Mouse (Mus musculus) heart, postnatal 0 days (tissue): ENCODE measurements around the gene Add2. TPM values are rescaled to one million over a fixed set of nuclear protein-coding genes. Genes with fewer than 3 reads are reported as not detected.

Experiments used
- ATAC-seq: fragments of 200-750 bp; cut with Nextera tagmentation; 2 replicates; pipeline ENCODE4 v1.8.0; 2017; ENCODE audit warnings: low read depth, moderate number of reproducible peaks, moderate library complexity; ENCODE audit not compliant: insufficient read depth
- DNase-seq: peaks from one replicate; pipeline ENCODE4 v3.0.0-alpha.2; 2016; ENCODE audit warnings: low spot score
- H3K27ac ChIP-seq: fragments of 300-500 bp; sonication (generic); 2 replicates; pipeline ENCODE4 v1.5.1; 2014; ENCODE audit warnings: low read depth, mild to moderate bottlenecking
- H3K27me3 ChIP-seq: fragments of 300-500 bp; sonication (generic); 2 replicates; pipeline ENCODE4 v1.6.1; 2014; ENCODE audit warnings: low read length, mixed read lengths; ENCODE audit not compliant: control insufficient read depth, insufficient read depth
- H3K36me3 ChIP-seq: fragments of 300-500 bp; sonication (generic); replicated peaks from 2 replicates; pipeline ENCODE4 v1.6.1; 2014; ENCODE audit warnings: low read length, mixed read lengths; ENCODE audit not compliant: control insufficient read depth, insufficient read depth
- H3K4me1 ChIP-seq: fragments of 300-500 bp; sonication (generic); 2 replicates; pipeline ENCODE4 v1.6.1; 2014; ENCODE audit warnings: antibody characterized with exemption; ENCODE audit not compliant: control insufficient read depth, insufficient read depth
- H3K4me2 ChIP-seq: fragments of 300-500 bp; sonication (generic); 2 replicates; pipeline ENCODE4 v1.6.1; 2014; ENCODE audit warnings: low read depth, mild to moderate bottlenecking, low read length, moderate library complexity
- H3K4me3 ChIP-seq: fragments of 300-500 bp; sonication (generic); 2 replicates; pipeline ENCODE4 v1.5.1; 2014; ENCODE audit warnings: low read depth, low read length
- H3K9ac ChIP-seq: fragments of 300-500 bp; sonication (generic); replicated peaks from 2 replicates; pipeline ENCODE4 v1.6.1; 2014; ENCODE audit warnings: low read depth, low read length, mixed read lengths
- H3K9me3 ChIP-seq: fragments of 300-500 bp; sonication (generic); replicated peaks from 2 replicates; pipeline ENCODE4 v1.6.1; 2016; ENCODE audit warnings: low read length; ENCODE audit not compliant: control insufficient read depth
- CTCF ChIP-seq: IDR thresholded peaks from 2 replicates; pipeline ENCODE4 v1.5.1; 2016; ENCODE audit warnings: antibody characterized with exemption, control low read depth, low read depth
- EP300 ChIP-seq: IDR thresholded peaks from 2 replicates; pipeline ENCODE4 v1.6.1; 2016; ENCODE audit warnings: antibody characterized with exemption, low read depth
- WGBS: fragments of 180-500 bp; shearing (Covaris S2); extraction: QIAGEN DNeasy Blood & Tissue Kit; methylation state at CpG from one replicate; pipeline ENCODE4 v1.1.7; 2014; 5-methylcytosine and 5-hydroxymethylcytosine counted together
- polyA plus RNA-seq: library from polyadenylated mRNA; unstranded; fragments of >200 nt; fragmentation: Nextera tagmentation; extraction: Ambion mirVana; gene quantifications from 2 replicates; pipeline ENCODE4 v1.2.1, GENCODE M21; 2015
- total RNA-seq: library from RNA; depleted of rRNA; stranded (reverse); fragments of >200 nt; gene quantifications from 2 replicates; pipeline ENCODE4 v1.2.3, GENCODE M21; 2014; ENCODE audit warnings: low replicate concordance

Add2 gene
- total and polyA plus RNA-seq, 2 experiments from 2014 or later: 1.2 to 1.5 TPM

GRCm38 (mm10) chr6:86019415-86020237 lies 8.9 kb upstream of the Add2 start:
- ATAC-seq (no peak), DNase-seq (no peak)
- no peaks in the 10 kb centered on the region for H3K9me3 ChIP-seq
- TF ChIP-seq EP300: no peak
- no peak for TF ChIP-seq CTCF
- WGBS: 51% methylated on average over 4 of the region's 4 CpGs
- no peaks in the 10 kb centered on the region for H3K4me1 ChIP-seq
- H3K4me2 ChIP-seq: no peak overlapping the region
- H3K9ac ChIP-seq: no peak overlapping the region
- H3K36me3 ChIP-seq: no peaks in the 10 kb centered on the region
- no peaks in the 10 kb centered on the region for H3K27me3 ChIP-seq
- H3K4me3 ChIP-seq: no peak overlapping the region
- H3K27ac ChIP-seq: no peak overlapping the region

GRCm38 (mm10) chr6:86020948-86021347 lies 7.5 kb upstream of the Add2 start:
- H3K4me2 ChIP-seq: no peak overlapping the region
- no peak for ATAC-seq
- 28% methylated on average over 3 of the region's 3 CpGs for WGBS
- no peaks in the 10 kb centered on the region for H3K36me3 ChIP-seq
- TF ChIP-seq CTCF: peak; percentile 45
- no peak for TF ChIP-seq EP300
- H3K4me3 ChIP-seq: no peak overlapping the region
- peak; percentile 21 for DNase-seq
- peaks cover under 1% of the 10 kb centered on the region; the same call in 1 of the 2 replicates for H3K27me3 ChIP-seq
- no peak overlapping the region for H3K27ac ChIP-seq
- H3K4me1 ChIP-seq: no peaks in the 10 kb centered on the region
- H3K9me3 ChIP-seq: no peaks in the 10 kb centered on the region
- no peak overlapping the region for H3K9ac ChIP-seq

- H3K27ac ChIP-seq: no peak overlapping the region
- H3K4me1 ChIP-seq: peaks cover 8% of the 10 kb centered on the region; the same call in 1 of the 2 replicates
- peaks cover 46% of the 10 kb centered on the region for H3K27me3 ChIP-seq
- ATAC-seq (no peak), DNase-seq (no peak)
- no peak overlapping the region for H3K4me2 ChIP-seq
- TF ChIP-seq CTCF: no peak
- TF ChIP-seq EP300: no peak
- H3K4me3 ChIP-seq: no peak overlapping the region
- no peak overlapping the region for H3K9ac ChIP-seq
- WGBS: 70% methylated on average over 8 of the region's 8 CpGs
- H3K36me3 ChIP-seq: no peaks in the 10 kb centered on the region
- H3K9me3 ChIP-seq: no peaks in the 10 kb centered on the region
Measured at GRCm38 (mm10) chr6:86026632-86027292, 1.7 kb upstream of the Add2 start.

- ATAC-seq (no peak), DNase-seq (no peak)
- peaks cover 8% of the 10 kb centered on the region; the same call in 1 of the 2 replicates for H3K4me1 ChIP-seq
- H3K9ac ChIP-seq: 0 out of 2 replicates have a peak overlapping the region, but pooled peaks have one; percentile 33
- H3K4me3 ChIP-seq: peak overlapping the region; percentile 52
- no peaks in the 10 kb centered on the region for H3K9me3 ChIP-seq
- no peaks in the 10 kb centered on the region for H3K36me3 ChIP-seq
- peaks cover 46% of the 10 kb centered on the region for H3K27me3 ChIP-seq
- TF ChIP-seq CTCF (no peak), EP300 (no peak)
- H3K4me2 ChIP-seq: peak overlapping the region; percentile 78
- H3K27ac ChIP-seq: no peak overlapping the region
- 45% methylated on average over 2 of the region's 2 CpGs for WGBS
Measured at GRCm38 (mm10) chr6:86028150-86028549, 331 bp upstream of the Add2 start.

GRCm38 (mm10) chr6:86029323-86029713 lies 837 bp downstream of the Add2 start:
- no peaks in the 10 kb centered on the region for H3K9me3 ChIP-seq
- peak overlapping the region; percentile 78 for H3K4me2 ChIP-seq
- 0 out of 2 replicates have a peak overlapping the region, but pooled peaks have one; percentile 33 for H3K9ac ChIP-seq
- no peak for TF ChIP-seq EP300
- TF ChIP-seq CTCF: no peak
- WGBS: 16% methylated on average over 6 of the region's 6 CpGs
- no peaks in the 10 kb centered on the region for H3K36me3 ChIP-seq
- DNase-seq (no peak), ATAC-seq (no peak)
- H3K4me1 ChIP-seq: peaks cover 8% of the 10 kb centered on the region; the same call in 1 of the 2 replicates
- H3K4me3 ChIP-seq: peak overlapping the region; percentile 52
- peaks cover 46% of the 10 kb centered on the region for H3K27me3 ChIP-seq
- no peak overlapping the region for H3K27ac ChIP-seq
